Mouse (Mus musculus): ENCODE measurements around the gene Fbxl8. TPM values are rescaled to one million over a fixed set of nuclear protein-coding genes. Genes with fewer than 3 reads are reported as not detected.

The Fbxl8 gene
- polyA plus RNA-seq (2014; fragmentation: Nextera tagmentation; extraction: Ambion mirVana), result 3.0 and 3.1 TPM in 2 replicates

GRCm38 (mm10) chr8:105264024-105264982 lies at the start of gene Fbxl8, which contains the start of gene Tradd:
TSS of gene Fbxl8 (plus strand) at chr8:105264648.
TSS of gene Tradd (minus strand) at chr8:105264609.
- Histone ChIP-seq H3K9me3 (ENCODE audit: control insufficient read depth, low read depth, low read length) (no peaks in the 10 kb centered on the region), H3K27ac (ENCODE audit: low read length) (no peak within 1 kb of the TSS), H3K9ac (replicated peaks; ENCODE audit: low read depth, low read length) (peak within 1 kb of the TSS; percentile 41), H3K4me3 (ENCODE audit: low read depth, low read length) (peak within 1 kb of the TSS; percentile 71), H3K4me1 (ENCODE audit: control insufficient read depth, insufficient read depth, low read length) (peaks cover 19% of the 10 kb centered on the region), H3K4me2 (replicated peaks; ENCODE audit: low read depth, low read length) (peak within 1 kb of the TSS; percentile 76), H3K36me3 (ENCODE audit: control insufficient read depth, insufficient read depth, low read length) (no peaks in the 10 kb centered on the region), H3K27me3 (ENCODE audit: control insufficient read depth, insufficient read depth, low read length) (peaks cover 33% of the 10 kb centered on the region)
- WGBS, result 1% methylated on average over 54 of the region's 54 CpGs
- peak; percentile 83 for ATAC-seq (ENCODE audit: insufficient number of reproducible peaks, insufficient read depth, low FRiP score, low read depth)

GRCm38 (mm10) chr8:105217926-105218522 lies 46.4 kb upstream of the Fbxl8 start:
- no peak for ATAC-seq (ENCODE audit: insufficient number of reproducible peaks, insufficient read depth, low FRiP score, low read depth)
- no peak overlapping the region for H3K27ac ChIP-seq (ENCODE audit: low read length)
- H3K9ac ChIP-seq (replicated peaks; ENCODE audit: low read depth, low read length), result no peak overlapping the region
- H3K4me3 ChIP-seq (ENCODE audit: low read depth, low read length), result no peak overlapping the region
- no peak overlapping the region for H3K4me2 ChIP-seq (replicated peaks; ENCODE audit: low read depth, low read length)
- H3K4me1 ChIP-seq (ENCODE audit: control insufficient read depth, insufficient read depth, low read length), result no peaks in the 10 kb centered on the region
- no peaks in the 10 kb centered on the region for H3K9me3 ChIP-seq (ENCODE audit: control insufficient read depth, low read depth, low read length)
- WGBS, result 80% methylated on average over 5 of the region's 5 CpGs
- H3K36me3 ChIP-seq (ENCODE audit: control insufficient read depth, insufficient read depth, low read length), result peaks cover 8% of the 10 kb centered on the region; the same call in 1 of the 2 replicates
- no peaks in the 10 kb centered on the region for H3K27me3 ChIP-seq (ENCODE audit: control insufficient read depth, insufficient read depth, low read length)

GRCm38 (mm10) chr8:105223850-105224249 lies 40.6 kb upstream of the Fbxl8 start:
- no peak overlapping the region for H3K9ac ChIP-seq (replicated peaks; ENCODE audit: low read depth, low read length)
- no peak overlapping the region for H3K4me3 ChIP-seq (ENCODE audit: low read depth, low read length)
- no peaks in the 10 kb centered on the region for H3K27me3 ChIP-seq (ENCODE audit: control insufficient read depth, insufficient read depth, low read length)
- ATAC-seq (ENCODE audit: insufficient number of reproducible peaks, insufficient read depth, low FRiP score, low read depth), result no peak
- H3K27ac ChIP-seq (ENCODE audit: low read length), result peak overlapping the region; percentile 55; the same call in 1 of the 2 replicates
- peaks cover 9% of the 10 kb centered on the region for H3K4me1 ChIP-seq (ENCODE audit: control insufficient read depth, insufficient read depth, low read length)
- WGBS, result 77% methylated on average over 7 of the region's 7 CpGs
- no peaks in the 10 kb centered on the region for H3K9me3 ChIP-seq (ENCODE audit: control insufficient read depth, low read depth, low read length)
- no peak overlapping the region for H3K4me2 ChIP-seq (replicated peaks; ENCODE audit: low read depth, low read length)
- H3K36me3 ChIP-seq (ENCODE audit: control insufficient read depth, insufficient read depth, low read length), result no peaks in the 10 kb centered on the region

GRCm38 (mm10) chr8:105224413-105225271 lies 39.8 kb upstream of the Fbxl8 start, which contains the start of gene D230025D16Rik:
TSS of gene D230025D16Rik (plus strand) at chr8:105225145.
- peak within 1 kb of the TSS; percentile 84 for H3K4me2 ChIP-seq (replicated peaks; ENCODE audit: low read depth, low read length)
- peak within 1 kb of the TSS; percentile 71 for H3K27ac ChIP-seq (ENCODE audit: low read length)
- peak; percentile 94 for ATAC-seq (ENCODE audit: insufficient number of reproducible peaks, insufficient read depth, low FRiP score, low read depth)
- peak within 1 kb of the TSS; percentile 95 for H3K4me3 ChIP-seq (ENCODE audit: low read depth, low read length)
- H3K4me1 ChIP-seq (ENCODE audit: control insufficient read depth, insufficient read depth, low read length), result peaks cover 9% of the 10 kb centered on the region
- H3K9ac ChIP-seq (replicated peaks; ENCODE audit: low read depth, low read length), result peak within 1 kb of the TSS; percentile 92
- no peaks in the 10 kb centered on the region for H3K36me3 ChIP-seq (ENCODE audit: control insufficient read depth, insufficient read depth, low read length)
- no peaks in the 10 kb centered on the region for H3K9me3 ChIP-seq (ENCODE audit: control insufficient read depth, low read depth, low read length)
- no peaks in the 10 kb centered on the region for H3K27me3 ChIP-seq (ENCODE audit: control insufficient read depth, insufficient read depth, low read length)
- 3% methylated on average over 34 of the region's 34 CpGs for WGBS

- H3K4me3 ChIP-seq (ENCODE audit: low read depth, low read length), result peak overlapping the region; percentile 95
- no peak for ATAC-seq (ENCODE audit: insufficient number of reproducible peaks, insufficient read depth, low FRiP score, low read depth)
- H3K4me2 ChIP-seq (replicated peaks; ENCODE audit: low read depth, low read length), result peak overlapping the region; percentile 84
- no peaks in the 10 kb centered on the region for H3K27me3 ChIP-seq (ENCODE audit: control insufficient read depth, insufficient read depth, low read length)
- H3K27ac ChIP-seq (ENCODE audit: low read length), result peak overlapping the region; percentile 71
- H3K9me3 ChIP-seq (ENCODE audit: control insufficient read depth, low read depth, low read length), result no peaks in the 10 kb centered on the region
- no peaks in the 10 kb centered on the region for H3K36me3 ChIP-seq (ENCODE audit: control insufficient read depth, insufficient read depth, low read length)
- WGBS, result under 1% methylated on average over 25 of the region's 27 CpGs
- peaks cover 9% of the 10 kb centered on the region for H3K4me1 ChIP-seq (ENCODE audit: control insufficient read depth, insufficient read depth, low read length)
- H3K9ac ChIP-seq (replicated peaks; ENCODE audit: low read depth, low read length), result peak overlapping the region; percentile 92
Observed at GRCm38 (mm10) chr8:105225272-105225593, 39.2 kb upstream of the Fbxl8 start.

- Histone ChIP-seq H3K4me1 (ENCODE audit: control insufficient read depth, insufficient read depth, low read length) (peaks cover 9% of the 10 kb centered on the region), H3K27ac (ENCODE audit: low read length) (peak overlapping the region; percentile 71; the same call in 1 of the 2 replicates), H3K4me3 (ENCODE audit: low read depth, low read length) (peak overlapping the region; percentile 95), H3K9me3 (ENCODE audit: control insufficient read depth, low read depth, low read length) (no peaks in the 10 kb centered on the region), H3K36me3 (ENCODE audit: control insufficient read depth, insufficient read depth, low read length) (no peaks in the 10 kb centered on the region), H3K4me2 (replicated peaks; ENCODE audit: low read depth, low read length) (peak overlapping the region; percentile 84), H3K27me3 (ENCODE audit: control insufficient read depth, insufficient read depth, low read length) (no peaks in the 10 kb centered on the region), H3K9ac (replicated peaks; ENCODE audit: low read depth, low read length) (peak overlapping the region; percentile 92)
- WGBS, result 14% methylated on average over 6 of the region's 6 CpGs
- ATAC-seq (ENCODE audit: insufficient number of reproducible peaks, insufficient read depth, low FRiP score, low read depth), result peak; percentile 29; the same call in 1 of the 2 replicates
Observed at GRCm38 (mm10) chr8:105225917-105226316, 38.5 kb upstream of the Fbxl8 start.

- Histone ChIP-seq H3K4me3 (ENCODE audit: low read depth, low read length) (no peak overlapping the region), H3K9ac (replicated peaks; ENCODE audit: low read depth, low read length) (no peak overlapping the region), H3K27me3 (ENCODE audit: control insufficient read depth, insufficient read depth, low read length) (no peaks in the 10 kb centered on the region), H3K4me1 (ENCODE audit: control insufficient read depth, insufficient read depth, low read length) (no peaks in the 10 kb centered on the region), H3K9me3 (ENCODE audit: control insufficient read depth, low read depth, low read length) (no peaks in the 10 kb centered on the region), H3K4me2 (replicated peaks; ENCODE audit: low read depth, low read length) (no peak overlapping the region), H3K36me3 (ENCODE audit: control insufficient read depth, insufficient read depth, low read length) (peaks cover 9% of the 10 kb centered on the region), H3K27ac (ENCODE audit: low read length) (no peak overlapping the region)
- ATAC-seq (ENCODE audit: insufficient number of reproducible peaks, insufficient read depth, low FRiP score, low read depth), result no peak
- WGBS, result 80% methylated on average over 12 of the region's 12 CpGs
Observed at GRCm38 (mm10) chr8:105231503-105232320, 32.7 kb upstream of the Fbxl8 start.

Measured in stomach, embryonic 14.5 days (tissue).